Mouse (Mus musculus) stomach, embryonic 15.5 days (tissue): ENCODE measurements around the gene Ppp1r21. TPM values are rescaled to one million over a fixed set of nuclear protein-coding genes. Genes with fewer than 3 reads are reported as not detected.

Experiments
- ATAC-seq: fragments of 200-750 bp; cut with Nextera tagmentation; 2 replicates; pipeline ENCODE4 v1.8.0; 2017; ENCODE audit warnings: low read depth, moderate number of reproducible peaks, moderate TSS enrichment; ENCODE audit not compliant: insufficient read depth, low FRiP score
- H3K27ac ChIP-seq: fragments of 300-500 bp; sonication (generic); 2 replicates; pipeline ENCODE4 v1.5.1; 2015; ENCODE audit warnings: mild to moderate bottlenecking, inconsistent platforms
- H3K27me3 ChIP-seq: fragments of 300-500 bp; sonication (generic); replicated peaks from 2 replicates; pipeline ENCODE4 v1.6.1; 2015; ENCODE audit warnings: inconsistent platforms
- H3K36me3 ChIP-seq: fragments of 300-500 bp; sonication (generic); 2 replicates; pipeline ENCODE4 v1.6.1; 2015; ENCODE audit warnings: inconsistent platforms
- H3K4me1 ChIP-seq: fragments of 300-500 bp; sonication (generic); 2 replicates; pipeline ENCODE4 v1.6.1; 2015; ENCODE audit warnings: inconsistent platforms
- H3K4me2 ChIP-seq: fragments of 300-500 bp; sonication (generic); 2 replicates; pipeline ENCODE4 v1.6.1; 2015; ENCODE audit warnings: mild to moderate bottlenecking, inconsistent platforms
- H3K4me3 ChIP-seq: fragments of 300-500 bp; sonication (generic); replicated peaks from 2 replicates; pipeline ENCODE4 v1.5.1; 2015; ENCODE audit warnings: inconsistent platforms
- H3K9ac ChIP-seq: fragments of 300-500 bp; sonication (generic); 2 replicates; pipeline ENCODE4 v1.6.1; 2015; ENCODE audit warnings: inconsistent platforms
- H3K9me3 ChIP-seq: fragments of 300-500 bp; sonication (generic); 2 replicates; pipeline ENCODE4 v1.6.1; 2016; ENCODE audit warnings: inconsistent platforms
- WGBS: fragments of 180-500 bp; shearing (Covaris S2); methylation state at CpG from one replicate; pipeline ENCODE4 v1.1.7; 2015; 5-methylcytosine and 5-hydroxymethylcytosine counted together
- polyA plus RNA-seq: library from polyadenylated mRNA; unstranded; fragments of >200 nt; fragmentation: Nextera tagmentation; extraction: Ambion mirVana; gene quantifications from 2 replicates; pipeline ENCODE4 v1.2.1, GENCODE M21; 2015

Ppp1r21 gene
- polyA plus RNA-seq, 1 experiment from 2014 or later: 21.7 TPM

DNA sequence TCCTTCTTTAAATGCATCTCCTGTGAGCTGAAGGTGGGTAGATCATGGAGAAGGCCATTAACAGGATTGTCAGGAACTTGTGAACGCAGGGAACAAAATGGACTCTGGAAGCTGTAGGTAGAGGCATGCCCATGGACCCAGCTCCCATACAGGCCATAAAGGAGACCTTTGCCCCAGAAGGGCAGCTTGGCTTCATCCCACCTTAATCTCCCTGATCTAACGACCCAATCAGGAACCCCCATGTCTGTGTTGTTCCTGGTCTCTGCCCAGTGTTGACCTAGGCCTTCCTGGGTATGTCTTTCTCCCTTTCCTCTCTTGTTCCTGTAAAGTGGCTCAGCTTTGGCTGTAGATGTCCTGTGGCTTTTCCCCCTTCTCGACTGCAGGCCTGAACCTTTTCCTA is 91.5 kb downstream of the Ppp1r21 start:
- H3K27ac ChIP-seq: no peak overlapping the region
- WGBS: 79% methylated on average over 3 of the region's 3 CpGs
- no peak overlapping the region for H3K4me3 ChIP-seq
- H3K4me1 ChIP-seq: peaks cover 8% of the 10 kb centered on the region
- no peak overlapping the region for H3K4me2 ChIP-seq
- no peaks in the 10 kb centered on the region for H3K36me3 ChIP-seq
- no peaks in the 10 kb centered on the region for H3K9me3 ChIP-seq
- H3K9ac ChIP-seq: no peak overlapping the region
- ATAC-seq: no peak
- no peaks in the 10 kb centered on the region for H3K27me3 ChIP-seq

DNA sequence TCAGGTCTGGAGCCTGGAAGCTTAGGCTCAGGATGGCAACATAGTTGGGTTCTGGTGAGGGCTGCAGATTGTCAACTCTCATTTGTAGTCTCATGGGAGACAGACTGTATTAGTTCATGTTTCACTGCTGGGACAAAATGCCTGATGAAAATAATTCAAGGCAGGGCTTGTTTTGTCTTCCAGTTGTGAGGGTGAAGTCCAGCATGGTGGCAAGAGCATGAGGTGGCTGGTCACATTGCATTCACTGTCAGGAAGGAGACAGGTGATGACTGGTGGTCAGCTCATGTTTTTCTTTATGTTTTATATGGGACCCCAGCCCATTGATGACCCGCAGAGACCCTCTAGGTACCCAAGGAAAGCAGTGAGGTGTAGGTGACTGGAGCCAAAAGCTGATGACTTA is 92.8 kb downstream of the Ppp1r21 start:
- H3K36me3 ChIP-seq: no peaks in the 10 kb centered on the region
- H3K4me1 ChIP-seq: peaks cover 18% of the 10 kb centered on the region
- no peak overlapping the region for H3K4me3 ChIP-seq
- H3K9ac ChIP-seq: no peak overlapping the region
- H3K9me3 ChIP-seq: no peaks in the 10 kb centered on the region
- H3K27me3 ChIP-seq: no peaks in the 10 kb centered on the region
- no peak overlapping the region for H3K27ac ChIP-seq
- no peak overlapping the region for H3K4me2 ChIP-seq
- ATAC-seq: no peak
- 89% methylated on average over 1 of the region's 1 CpGs for WGBS

DNA sequence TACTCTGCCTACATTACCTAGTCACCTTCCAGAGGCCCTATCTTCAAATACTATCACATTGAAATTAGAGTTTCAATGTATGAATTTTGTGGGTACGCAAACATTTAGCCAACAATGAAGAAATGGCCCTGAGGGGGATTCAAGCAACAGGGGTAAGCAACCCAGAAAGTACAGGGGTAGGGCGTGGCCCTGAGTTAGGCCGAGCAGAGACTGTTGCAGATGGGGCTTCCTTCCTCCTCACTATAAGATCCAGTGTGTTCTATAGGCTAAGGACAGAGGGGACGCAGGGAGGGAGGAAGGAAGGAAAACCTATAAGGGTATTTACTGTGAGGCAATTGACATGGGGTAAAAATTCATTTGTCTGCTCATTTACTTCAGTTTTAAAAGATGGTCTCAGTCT is 94.5 kb downstream of the Ppp1r21 start:
- no peak for ATAC-seq
- no peak overlapping the region for H3K27ac ChIP-seq
- no peak overlapping the region for H3K4me3 ChIP-seq
- WGBS: 87% methylated on average over 4 of the region's 4 CpGs
- H3K36me3 ChIP-seq: no peaks in the 10 kb centered on the region
- H3K4me1 ChIP-seq: peaks cover 23% of the 10 kb centered on the region
- no peaks in the 10 kb centered on the region for H3K9me3 ChIP-seq
- H3K27me3 ChIP-seq: no peaks in the 10 kb centered on the region
- H3K9ac ChIP-seq: no peak overlapping the region
- no peak overlapping the region for H3K4me2 ChIP-seq

DNA sequence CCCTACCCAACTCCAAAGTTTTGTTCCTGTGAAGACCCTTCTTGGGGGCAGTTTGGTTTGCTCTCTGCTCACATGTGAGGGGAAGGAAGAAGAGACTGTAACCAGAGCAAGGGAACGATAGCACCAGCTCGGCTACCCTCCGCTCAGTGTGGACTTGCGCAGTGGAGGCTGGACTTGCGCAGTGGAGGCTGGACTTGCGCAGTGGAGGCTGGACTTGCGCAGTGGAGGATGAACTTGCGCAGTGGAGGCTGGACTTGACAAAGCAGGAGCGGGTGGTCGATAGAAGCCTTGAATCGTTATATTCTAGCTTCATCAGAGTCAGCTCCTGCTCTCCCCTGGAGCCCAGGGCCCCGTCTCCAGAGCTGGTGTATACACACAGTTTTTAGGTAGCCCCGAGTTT is 95.4 kb downstream of the Ppp1r21 start:
- no peaks in the 10 kb centered on the region for H3K27me3 ChIP-seq
- H3K36me3 ChIP-seq: no peaks in the 10 kb centered on the region
- H3K4me3 ChIP-seq: no peak overlapping the region
- no peak overlapping the region for H3K4me2 ChIP-seq
- 88% methylated on average over 13 of the region's 13 CpGs for WGBS
- no peak for ATAC-seq
- peaks cover 32% of the 10 kb centered on the region for H3K4me1 ChIP-seq
- H3K9ac ChIP-seq: no peak overlapping the region
- no peaks in the 10 kb centered on the region for H3K9me3 ChIP-seq
- peak overlapping the region; percentile 92 for H3K27ac ChIP-seq

DNA sequence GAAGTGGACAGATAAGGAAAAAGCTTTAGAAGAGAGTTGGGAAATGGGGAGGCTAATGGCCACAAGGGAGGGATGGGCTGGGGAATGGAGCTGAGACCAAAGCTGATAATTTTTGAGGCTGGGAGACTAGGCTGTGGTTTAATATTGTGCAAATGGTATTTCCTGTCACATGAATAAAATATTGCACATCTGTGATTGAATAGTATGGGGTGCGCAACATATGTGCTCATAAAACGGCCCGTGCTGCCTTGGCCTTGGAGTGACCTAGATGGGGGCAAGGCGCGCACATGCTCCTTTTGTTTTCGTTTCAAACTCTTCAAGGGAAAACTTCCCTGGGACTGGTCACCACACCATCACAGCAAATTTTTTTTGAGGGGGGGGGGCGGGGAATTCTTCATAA is 96.0 kb downstream of the Ppp1r21 start:
- no peak overlapping the region for H3K4me3 ChIP-seq
- WGBS: 42% methylated on average over 7 of the region's 7 CpGs
- H3K4me2 ChIP-seq: peak overlapping the region; percentile 21; the same call in 1 of the 2 replicates
- no peaks in the 10 kb centered on the region for H3K36me3 ChIP-seq
- peak overlapping the region; percentile 92 for H3K27ac ChIP-seq
- H3K4me1 ChIP-seq: peaks cover 32% of the 10 kb centered on the region
- no peak for ATAC-seq
- H3K27me3 ChIP-seq: no peaks in the 10 kb centered on the region
- no peaks in the 10 kb centered on the region for H3K9me3 ChIP-seq
- H3K9ac ChIP-seq: no peak overlapping the region

DNA sequence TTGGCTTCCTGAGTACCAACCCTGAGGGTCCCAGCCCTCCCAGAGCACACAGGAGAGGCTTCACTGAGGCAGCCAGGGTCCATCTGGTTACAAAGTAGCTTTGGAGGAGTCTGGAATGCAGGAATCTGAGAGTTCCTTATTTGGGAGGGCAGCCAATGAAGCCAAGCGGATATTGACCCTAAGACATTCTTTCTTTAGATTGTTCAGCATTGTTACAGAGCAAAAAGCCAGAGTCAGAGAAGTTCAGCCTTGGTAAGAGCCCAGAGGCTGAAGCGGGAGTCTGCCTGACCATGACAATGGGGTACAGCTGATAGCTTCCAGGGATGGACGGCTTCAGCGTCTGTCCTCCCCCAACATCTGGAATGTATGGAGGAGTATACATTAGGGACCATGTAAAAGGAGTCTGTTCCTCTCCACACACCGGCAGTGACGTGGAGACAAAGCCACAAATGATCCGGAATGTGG is 96.5 kb downstream of the Ppp1r21 start:
- ATAC-seq: peak; percentile 13; the same call in 1 of the 2 replicates
- peaks cover 32% of the 10 kb centered on the region for H3K4me1 ChIP-seq
- 28% methylated on average over 7 of the region's 7 CpGs for WGBS

DNA sequence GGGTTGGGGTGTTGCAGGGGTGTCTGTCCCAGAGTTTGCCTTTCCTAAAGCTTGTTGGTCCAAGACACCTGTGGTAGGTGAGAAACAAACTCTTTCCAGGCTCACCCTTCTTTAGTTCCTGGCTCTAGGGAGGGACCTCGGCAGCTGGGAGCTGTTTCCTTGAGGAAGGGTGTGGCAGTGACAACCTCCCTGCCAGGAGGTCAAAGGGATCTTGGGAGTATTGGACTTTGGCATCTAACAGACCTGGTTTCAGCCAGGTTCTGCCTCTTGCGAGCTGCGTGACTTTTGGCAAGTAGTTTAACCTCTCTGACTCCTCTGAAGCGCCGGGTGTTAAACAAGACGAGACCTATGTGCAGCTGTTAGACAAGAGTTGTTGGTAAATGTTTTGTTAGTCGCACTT is 97.2 kb downstream of the Ppp1r21 start:
- ATAC-seq: no peak
- Histone ChIP-seq H3K9me3 (no peaks in the 10 kb centered on the region), H3K9ac (no peak overlapping the region), H3K27me3 (no peaks in the 10 kb centered on the region), H3K4me3 (0 out of 2 replicates have a peak overlapping the region, but pooled peaks have one; percentile 0), H3K4me1 (peaks cover 32% of the 10 kb centered on the region), H3K36me3 (no peaks in the 10 kb centered on the region), H3K27ac (peak overlapping the region; percentile 92), H3K4me2 (peak overlapping the region; percentile 21)
- WGBS: 43% methylated on average over 7 of the region's 7 CpGs

More for the DNA sequence above, 96.5 kb downstream of the Ppp1r21 start:
- H3K27me3 ChIP-seq: no peaks in the 10 kb centered on the region
- H3K4me3 ChIP-seq: no peak overlapping the region; the same call in 1 of the 2 replicates
- no peak overlapping the region for H3K9ac ChIP-seq
- peak overlapping the region; percentile 92 for H3K27ac ChIP-seq
- no peaks in the 10 kb centered on the region for H3K9me3 ChIP-seq
- H3K4me2 ChIP-seq: peak overlapping the region; percentile 21
- H3K36me3 ChIP-seq: no peaks in the 10 kb centered on the region

DNA sequence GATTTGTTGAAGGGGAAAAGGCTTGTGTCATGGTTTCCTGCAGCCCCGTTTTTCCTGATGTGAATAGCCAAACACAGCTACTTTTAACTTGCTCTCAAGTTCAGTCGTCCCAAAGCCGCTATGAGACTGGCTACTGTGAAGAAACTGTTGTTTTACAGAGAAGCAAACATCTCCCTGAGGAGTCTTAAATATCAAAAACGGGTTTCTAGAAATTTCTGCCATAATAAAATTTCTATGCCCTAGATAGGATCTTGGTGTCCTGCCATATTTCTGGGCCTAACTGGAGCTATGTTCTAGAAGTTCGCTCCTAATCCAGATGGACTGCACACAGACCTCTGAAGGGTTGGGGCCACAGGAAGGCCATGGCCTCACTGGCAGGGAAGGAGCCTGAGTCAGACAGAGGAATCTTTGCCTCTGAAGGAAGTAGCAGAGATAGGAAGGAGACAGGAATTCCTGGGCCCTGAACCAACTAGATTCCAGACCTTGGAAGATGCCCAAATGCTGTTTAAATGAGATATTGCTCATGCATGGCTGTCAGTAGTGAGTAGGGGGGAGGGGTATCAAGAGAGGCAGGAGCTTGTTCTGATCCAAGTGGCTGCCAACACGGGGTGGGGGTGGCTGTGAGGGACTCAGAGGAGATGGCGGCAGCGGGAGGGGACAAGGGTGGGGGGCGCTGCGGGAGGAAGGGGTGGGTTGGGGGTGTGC is 98.9 kb downstream of the Ppp1r21 start:
- ATAC-seq: peak; percentile 33; the same call in 1 of the 2 replicates
- no peak overlapping the region for H3K9ac ChIP-seq
- no peak overlapping the region for H3K4me3 ChIP-seq
- peaks cover 32% of the 10 kb centered on the region for H3K4me1 ChIP-seq
- peak overlapping the region; percentile 92 for H3K27ac ChIP-seq
- H3K36me3 ChIP-seq: no peaks in the 10 kb centered on the region
- no peaks in the 10 kb centered on the region for H3K27me3 ChIP-seq
- H3K4me2 ChIP-seq: peak overlapping the region; percentile 29
- H3K9me3 ChIP-seq: no peaks in the 10 kb centered on the region
- WGBS: 35% methylated on average over 8 of the region's 10 CpGs

DNA sequence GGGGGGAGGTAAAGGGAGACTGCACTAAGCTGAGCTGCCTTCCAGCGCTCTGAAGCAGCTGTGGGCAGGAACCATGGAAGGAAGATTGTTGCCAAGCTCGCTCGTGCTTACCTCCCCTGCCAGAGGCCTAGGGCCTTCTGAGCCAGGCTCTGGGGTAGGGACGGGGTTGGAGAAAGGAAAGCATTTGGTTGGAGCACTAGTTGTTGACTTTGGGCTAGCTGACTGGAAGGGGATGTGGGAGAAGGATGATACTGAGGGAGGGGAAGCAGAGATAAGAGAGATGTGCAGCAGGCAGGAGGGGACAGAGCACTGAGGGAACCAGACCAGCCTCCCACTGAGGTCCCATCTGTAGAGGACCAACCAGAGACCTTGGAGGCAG is 99.5 kb downstream of the Ppp1r21 start:
- H3K4me1 ChIP-seq: peaks cover 32% of the 10 kb centered on the region

DNA sequence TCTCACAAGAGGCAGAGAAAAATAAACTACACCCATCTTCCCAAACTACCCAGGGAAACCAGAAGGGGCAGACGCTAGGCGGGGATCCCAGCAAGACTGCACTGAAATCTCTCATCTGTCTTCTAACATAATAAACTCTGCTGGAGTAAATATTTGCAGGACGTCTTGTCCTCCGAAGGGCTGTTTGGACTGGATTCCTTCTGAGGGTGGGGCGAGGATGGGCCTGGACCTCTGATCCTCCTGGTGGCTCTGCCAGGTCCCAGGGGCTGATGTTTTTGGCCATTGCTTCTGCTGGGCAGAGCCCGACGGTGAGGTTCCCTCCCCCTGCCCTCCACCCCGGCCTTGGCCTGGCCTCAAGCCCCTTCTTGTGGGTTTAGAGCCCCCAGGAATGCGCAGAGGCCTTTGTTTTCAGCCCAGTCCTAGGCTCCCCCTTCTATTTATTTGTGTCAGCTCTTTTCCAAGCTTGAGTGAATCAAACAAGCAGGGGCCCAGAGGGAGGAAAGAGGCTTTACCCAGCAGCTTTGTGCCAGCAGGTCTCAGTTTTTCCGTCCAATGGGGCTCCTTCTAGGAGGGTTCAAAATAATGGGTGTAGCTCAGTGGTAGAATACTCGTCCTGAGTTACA is 100.1 kb downstream of the Ppp1r21 start:
- peak overlapping the region; percentile 92 for H3K27ac ChIP-seq
- no peaks in the 10 kb centered on the region for H3K27me3 ChIP-seq
- H3K9me3 ChIP-seq: no peaks in the 10 kb centered on the region
- H3K9ac ChIP-seq: no peak overlapping the region
- no peak overlapping the region for H3K4me3 ChIP-seq
- H3K36me3 ChIP-seq: no peaks in the 10 kb centered on the region
- peak; percentile 34; the same call in 1 of the 2 replicates for ATAC-seq
- H3K4me2 ChIP-seq: peak overlapping the region; percentile 33; the same call in 1 of the 2 replicates
- peaks cover 32% of the 10 kb centered on the region for H3K4me1 ChIP-seq
- 15% methylated on average over 11 of the region's 11 CpGs for WGBS

More for the DNA sequence above, 99.5 kb downstream of the Ppp1r21 start:
- Histone ChIP-seq H3K9ac (no peak overlapping the region), H3K27ac (peak overlapping the region; percentile 92), H3K4me2 (peak overlapping the region; percentile 29), H3K27me3 (no peaks in the 10 kb centered on the region), H3K9me3 (no peaks in the 10 kb centered on the region), H3K4me3 (no peak overlapping the region), H3K36me3 (no peaks in the 10 kb centered on the region)
- WGBS: 12% methylated on average over 4 of the region's 4 CpGs
- peak; percentile 54; the same call in 1 of the 2 replicates for ATAC-seq

DNA sequence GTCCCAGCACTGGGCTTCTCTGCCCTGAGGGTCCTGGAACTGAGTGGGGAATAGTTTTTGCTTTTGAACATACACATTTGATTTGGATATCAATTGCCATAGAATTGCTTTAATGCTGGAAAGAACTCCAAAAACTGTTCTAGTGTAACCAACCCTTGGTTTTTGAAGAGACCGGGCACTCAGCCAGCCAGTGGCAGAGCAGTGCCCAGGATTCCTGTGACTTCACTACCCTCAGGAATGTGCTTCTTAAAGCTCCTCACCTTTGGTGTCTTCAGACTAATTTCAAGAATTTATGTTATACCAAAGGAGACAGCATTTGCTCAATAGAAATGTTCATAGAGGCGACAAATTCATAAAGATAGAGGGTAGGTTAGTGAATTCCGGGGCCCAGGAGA is 100.6 kb downstream of the Ppp1r21 start:
- peak overlapping the region; percentile 92 for H3K27ac ChIP-seq
- H3K9me3 ChIP-seq: no peaks in the 10 kb centered on the region
- peaks cover 31% of the 10 kb centered on the region for H3K4me1 ChIP-seq
- H3K27me3 ChIP-seq: no peaks in the 10 kb centered on the region
- H3K9ac ChIP-seq: no peak overlapping the region
- no peak for ATAC-seq
- WGBS: 62% methylated on average over 3 of the region's 3 CpGs
- 0 out of 2 replicates have a peak, but pooled peaks cover 4% of the 10 kb centered on the region for H3K36me3 ChIP-seq
- no peak overlapping the region for H3K4me3 ChIP-seq
- H3K4me2 ChIP-seq: 0 out of 2 replicates have a peak overlapping the region, but pooled peaks have one; percentile 33

DNA sequence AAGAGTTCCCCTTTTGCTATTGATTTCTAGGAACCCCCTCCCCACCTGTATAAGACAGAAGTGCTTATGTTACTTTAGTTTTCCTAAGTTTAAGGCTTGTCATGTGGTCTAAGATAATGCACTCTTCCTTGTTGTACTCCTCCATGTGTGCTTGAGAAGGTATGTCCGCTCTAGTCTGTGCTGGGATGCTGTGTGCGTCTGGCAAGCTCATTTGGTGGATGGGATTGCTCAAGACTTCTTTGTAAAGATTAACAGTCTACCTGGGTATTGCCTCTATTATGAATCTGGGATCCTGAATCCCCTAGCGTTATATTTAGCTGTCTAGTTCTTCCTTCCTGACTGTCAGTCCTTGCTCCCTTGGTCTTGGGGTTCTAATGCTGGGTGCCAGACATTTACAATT is 102.7 kb downstream of the Ppp1r21 start:
- Histone ChIP-seq H3K36me3 (0 out of 2 replicates have a peak, but pooled peaks cover 4% of the 10 kb centered on the region), H3K9me3 (no peaks in the 10 kb centered on the region), H3K4me1 (peaks cover 14% of the 10 kb centered on the region), H3K4me2 (no peak overlapping the region), H3K9ac (no peak overlapping the region), H3K4me3 (no peak overlapping the region), H3K27me3 (no peaks in the 10 kb centered on the region), H3K27ac (no peak overlapping the region)
- no peak for ATAC-seq
- 85% methylated on average over 3 of the region's 3 CpGs for WGBS
